In genomic region chr10:59812939-59813338, GRCm38 (mm10) we compare ENCODE assay signal across 8 mouse cellular contexts.
DNase-seq lines count a peak whose midpoint lies in the region; ATAC-seq and TF ChIP-seq lines count a peak whose summit lies in the region.

No protein-coding gene starts in this region.

- peak; percentile 44; the same call in 1 of the 2 replicates for ATAC-seq in forebrain, embryonic 15.5 days (replicated peaks)
- no peak for ATAC-seq in neural tube, embryonic 11.5 days (ENCODE audit: insufficient read depth, low FRiP score, low TSS enrichment)

- H3K27me3 ChIP-seq in forebrain, embryonic 15.5 days = no peaks in the 10 kb centered on the region
- no peaks in the 10 kb centered on the region for H3K27me3 ChIP-seq in neural tube, embryonic 11.5 days (ENCODE audit: control insufficient read depth, insufficient read depth, low read length)

- no peak overlapping the region for H3K4me2 ChIP-seq in forebrain, embryonic 15.5 days (replicated peaks)
- no peak overlapping the region for H3K4me2 ChIP-seq in neural tube, embryonic 11.5 days (ENCODE audit: low read depth)

- TF ChIP-seq CTCF in cortical plate, adult 2 months (IDR thresholded peaks at IDR 0.05; ENCODE audit: extremely low read depth, insufficient read depth, low read length) = peak; percentile 16; the same call in 1 of the 2 replicates

- no peak for TF ChIP-seq POLR2A in cortical plate, adult 2 months (IDR thresholded peaks at IDR 0.05; ENCODE audit: extremely low read depth, insufficient read depth, low read length)

- peaks cover 4% of the 10 kb centered on the region; the same call in 1 of the 2 replicates for H3K4me1 ChIP-seq in cortical plate, adult 2 months (ENCODE audit: control insufficient read depth, insufficient read depth, low read length)
- H3K4me1 ChIP-seq in forebrain, embryonic 15.5 days = peaks cover 14% of the 10 kb centered on the region; the same call in 1 of the 2 replicates
- no peaks in the 10 kb centered on the region; the same call in 1 of the 2 replicates for H3K4me1 ChIP-seq in neural tube, embryonic 11.5 days (ENCODE audit: control insufficient read depth, insufficient read depth, low read length)

- DNase-seq in kidney, postnatal 10 days = peak; percentile 45
- no peak for DNase-seq in kidney, adult 18-20 months
- peak; percentile 56 for DNase-seq in neural tube, embryonic 11.5 days (ENCODE audit: low spot score)
- no peak for DNase-seq in spleen, postnatal 36 days (ENCODE audit: low spot score in 2 of 2)
- DNase-seq in adrenal gland, adult (ENCODE audit: inconsistent age in 2 of 2, low spot score in 1 of 2) = no peak
- DNase-seq in layer of hippocampus, postnatal 14 days (ENCODE audit: low spot score in 2 of 2) = no peak

- H3K4me3 ChIP-seq in cortical plate, adult 2 months (ENCODE audit: insufficient read depth, low read length) = no peak overlapping the region
- no peak overlapping the region for H3K4me3 ChIP-seq in forebrain, embryonic 15.5 days
- no peak overlapping the region for H3K4me3 ChIP-seq in neural tube, embryonic 11.5 days (ENCODE audit: low read depth, low read length)

- WGBS in forebrain, embryonic 15.5 days = 23% methylated on average over 13 of the region's 13 CpGs
- 32% methylated on average over 13 of the region's 13 CpGs for WGBS in neural tube, embryonic 11.5 days

- H3K9me3 ChIP-seq in forebrain, embryonic 15.5 days = no peaks in the 10 kb centered on the region
- H3K9me3 ChIP-seq in neural tube, embryonic 11.5 days (ENCODE audit: control insufficient read depth, low read length) = no peaks in the 10 kb centered on the region

- H3K36me3 ChIP-seq in forebrain, embryonic 15.5 days = no peaks in the 10 kb centered on the region
- no peaks in the 10 kb centered on the region for H3K36me3 ChIP-seq in neural tube, embryonic 11.5 days (ENCODE audit: control insufficient read depth, insufficient read depth, low read length)

- no peak overlapping the region for H3K9ac ChIP-seq in forebrain, embryonic 15.5 days (replicated peaks)
- H3K9ac ChIP-seq in neural tube, embryonic 11.5 days (ENCODE audit: low read length) = no peak overlapping the region

- no peak overlapping the region for H3K27ac ChIP-seq in cortical plate, adult 2 months (ENCODE audit: insufficient read depth, low read length)
- H3K27ac ChIP-seq in forebrain, embryonic 15.5 days (replicated peaks) = no peak overlapping the region
- no peak overlapping the region for H3K27ac ChIP-seq in neural tube, embryonic 11.5 days (ENCODE audit: low read depth, low read length)

Comparison
In these comparisons a context has a peak if more than half of its experiments do, and no peak if none do; other contexts are left out.
1. DNase-seq: peak in kidney, postnatal 10 days (single experiment) and neural tube, embryonic 11.5 days (single experiment); none in kidney, adult 18-20 months (single experiment), spleen, postnatal 36 days (0 of 2), adrenal gland, adult (0 of 2) and layer of hippocampus, postnatal 14 days (0 of 2).